ENCODE assay signal across 10 mouse cellular contexts in genomic region chr17:13737336-13737735, GRCm38 (mm10). TPM values are rescaled to one million over a fixed set of nuclear protein-coding genes. Genes with fewer than 3 reads are reported as not detected.
A peak's percentile ranks its signal among the peaks of the same experiment; 100 is the strongest.
DNase-seq lines count a peak whose midpoint lies in the region; ATAC-seq and TF ChIP-seq lines count a peak whose summit lies in the region.
"Had no signal": no experiment of that assay in that cellular context is flagged by ENCODE, and none has a peak within 500 bp of the region (broad histone marks: within the 10 kb centered on the region; RNA-seq: fewer than 3 reads in every experiment).

No protein-coding gene starts in this region.

- H3K9me3 ChIP-seq in forebrain, postnatal 0 days (ENCODE audit: low read length): no peaks in the 10 kb centered on the region
- H3K9me3 ChIP-seq in forebrain, embryonic 16.5 days (ENCODE audit: control insufficient read depth, low read length): no peaks in the 10 kb centered on the region
- no peaks in the 10 kb centered on the region for H3K9me3 ChIP-seq in heart, embryonic 16.5 days (replicated peaks; ENCODE audit: control insufficient read depth, low read length)
- H3K9me3 ChIP-seq: embryonic facial prominence, embryonic 12.5 days; liver, embryonic 13.5 days had no signal

- H3K27me3 ChIP-seq in forebrain, postnatal 0 days (ENCODE audit: insufficient read depth, low read length): no peaks in the 10 kb centered on the region
- no peaks in the 10 kb centered on the region for H3K27me3 ChIP-seq in forebrain, embryonic 16.5 days (replicated peaks; ENCODE audit: control insufficient read depth, insufficient read depth, low read length)
- no peaks in the 10 kb centered on the region for H3K27me3 ChIP-seq in heart, embryonic 16.5 days (ENCODE audit: control insufficient read depth, insufficient read depth, low read length)
- H3K27me3 ChIP-seq: embryonic facial prominence, embryonic 12.5 days; liver, embryonic 13.5 days had no signal

- TF ChIP-seq POLR2A in lung, adult 2 months (IDR thresholded peaks at IDR 0.05; ENCODE audit: borderline replicate concordance, extremely low read depth, low read depth, low read length): peak; percentile 34; the same call in 1 of the 2 replicates

- WGBS in forebrain, postnatal 0 days: 50% methylated on average over 6 of the region's 6 CpGs
- 57% methylated on average over 6 of the region's 6 CpGs for WGBS in forebrain, embryonic 16.5 days
- WGBS in lung, adult 2 months: 53% methylated on average over 6 of the region's 6 CpGs
- WGBS in heart, embryonic 16.5 days: 58% methylated on average over 6 of the region's 6 CpGs

- H3K4me3 ChIP-seq in forebrain, postnatal 0 days (ENCODE audit: low read depth, low read length): no peak overlapping the region
- H3K4me3 ChIP-seq in forebrain, embryonic 16.5 days (replicated peaks; ENCODE audit: low read length): no peak overlapping the region
- H3K4me3 ChIP-seq in lung, adult 2 months (replicated peaks; ENCODE audit: extremely low read depth, low read depth, low read length): no peak overlapping the region
- H3K4me3 ChIP-seq in heart, embryonic 16.5 days (ENCODE audit: low read length): no peak overlapping the region
- H3K4me3 ChIP-seq: embryonic facial prominence, embryonic 12.5 days; liver, embryonic 13.5 days had no signal

- H3K9ac ChIP-seq in forebrain, postnatal 0 days: no peak overlapping the region
- no peak overlapping the region for H3K9ac ChIP-seq in forebrain, embryonic 16.5 days (replicated peaks; ENCODE audit: low read depth, low read length)
- no peak overlapping the region for H3K9ac ChIP-seq in heart, embryonic 16.5 days (ENCODE audit: low read length)
- H3K9ac ChIP-seq: embryonic facial prominence, embryonic 12.5 days; liver, embryonic 13.5 days had no signal

- no peak for DNase-seq in forebrain, postnatal 0 days
- DNase-seq in lung, adult 2 months: peak; percentile 19
- no peak for DNase-seq in lung, postnatal 25 days (ENCODE audit: low spot score)
- DNase-seq in lung, postnatal 10 days: peak; percentile 64
- DNase-seq in urinary bladder, adult 18-20 months (ENCODE audit: low spot score in 2 of 2): no peak
- DNase-seq: liver, embryonic 13.5 days had no signal

- no peaks in the 10 kb centered on the region for H3K4me1 ChIP-seq in forebrain, postnatal 0 days (ENCODE audit: insufficient read depth)
- H3K4me1 ChIP-seq in forebrain, embryonic 16.5 days (replicated peaks; ENCODE audit: control insufficient read depth, insufficient read depth, low read length): no peaks in the 10 kb centered on the region
- peaks cover 11% of the 10 kb centered on the region for H3K4me1 ChIP-seq in lung, adult 2 months (ENCODE audit: control insufficient read depth, insufficient read depth, low read length)
- H3K4me1 ChIP-seq in heart, embryonic 16.5 days (ENCODE audit: control insufficient read depth, insufficient read depth, low read length): peaks cover 27% of the 10 kb centered on the region

- no peak overlapping the region; the same call in 1 of the 2 replicates for H3K27ac ChIP-seq in forebrain, postnatal 0 days (ENCODE audit: low read depth, low read length)
- H3K27ac ChIP-seq in forebrain, embryonic 16.5 days (ENCODE audit: low read length): no peak overlapping the region
- H3K27ac ChIP-seq in heart, embryonic 16.5 days (ENCODE audit: low read length): peak overlapping the region; percentile 11; the same call in 1 of the 2 replicates
- H3K27ac ChIP-seq: liver, embryonic 13.5 days had no signal

- TF ChIP-seq CTCF in forebrain, postnatal 0 days (IDR thresholded peaks at IDR 0.05; ENCODE audit: low read depth): no peak
- TF ChIP-seq CTCF in lung, adult 2 months (IDR thresholded peaks at IDR 0.05; ENCODE audit: insufficient read depth, low read length): no peak

- peak; percentile 25; the same call in 1 of the 2 replicates for ATAC-seq in forebrain, postnatal 0 days
- no peak for ATAC-seq in forebrain, embryonic 16.5 days
- no peak for ATAC-seq in heart, embryonic 16.5 days (replicated peaks; ENCODE audit: extremely low read depth, insufficient read depth, low FRiP score)
- no peak for ATAC-seq in activated CD4-positive, CD25-positive, alpha-beta regulatory T cell, adult 4 months

- no peak overlapping the region for H3K4me2 ChIP-seq in forebrain, postnatal 0 days (ENCODE audit: low read depth)
- H3K4me2 ChIP-seq in forebrain, embryonic 16.5 days (ENCODE audit: low read length): no peak overlapping the region
- no peak overlapping the region for H3K4me2 ChIP-seq in heart, embryonic 16.5 days (ENCODE audit: low read depth, low read length)
- H3K4me2 ChIP-seq: embryonic facial prominence, embryonic 12.5 days; liver, embryonic 13.5 days had no signal

- H3K36me3 ChIP-seq in forebrain, postnatal 0 days (ENCODE audit: insufficient read depth): no peaks in the 10 kb centered on the region
- H3K36me3 ChIP-seq in forebrain, embryonic 16.5 days (ENCODE audit: control insufficient read depth, insufficient read depth): no peaks in the 10 kb centered on the region
- H3K36me3 ChIP-seq in heart, embryonic 16.5 days (ENCODE audit: control insufficient read depth, insufficient read depth): no peaks in the 10 kb centered on the region
- H3K36me3 ChIP-seq: embryonic facial prominence, embryonic 12.5 days; liver, embryonic 13.5 days had no signal

RNA-seq across cellular contexts. Expression of gene Afdn, which starts 23.0 kb away (rescaled TPM):
- total RNA-seq in forebrain, postnatal 0 days (2014; rRNA removed): 141 and 146 TPM in 2 replicates
- 92.5 and 129 TPM in 2 replicates for polyA plus RNA-seq in forebrain, postnatal 0 days (2015; fragmentation: Nextera tagmentation; extraction: Ambion mirVana)
- 142 and 146 TPM in 2 replicates for polyA plus RNA-seq in forebrain, embryonic 16.5 days (2015; fragmentation: Nextera tagmentation; extraction: Ambion mirVana)
- 52.2 and 78.2 TPM in 2 replicates for polyA plus RNA-seq in lung, adult 2 months (2012; rRNA removed)
- polyA plus RNA-seq in heart, embryonic 16.5 days (2015; fragmentation: Nextera tagmentation; extraction: Ambion mirVana): 40.4 and 49.9 TPM in 2 replicates
- 1 to 10 TPM; 2.6 to 3.2 TPM for polyA plus RNA-seq in activated CD4-positive, CD25-positive, alpha-beta regulatory T cell, adult 4 months (2017; shearing (Covaris generic))

RNA-seq across cellular contexts. Expression of gene Tcte2, which starts 24.3 kb away (rescaled TPM):
- 22.7 and 22.9 TPM in 2 replicates for total RNA-seq in forebrain, postnatal 0 days (2014; rRNA removed)
- 9.3 and 10.7 TPM in 2 replicates for polyA plus RNA-seq in forebrain, postnatal 0 days (2015; fragmentation: Nextera tagmentation; extraction: Ambion mirVana)
- 22.9 TPM in 2 replicates for polyA plus RNA-seq in forebrain, embryonic 16.5 days (2015; fragmentation: Nextera tagmentation; extraction: Ambion mirVana)
- polyA plus RNA-seq in lung, adult 2 months (2012; rRNA removed): 6.2 and 8.1 TPM in 2 replicates
- polyA plus RNA-seq in heart, embryonic 16.5 days (2015; fragmentation: Nextera tagmentation; extraction: Ambion mirVana): 2.9 and 3.3 TPM in 2 replicates
- not detected for polyA plus RNA-seq in activated CD4-positive, CD25-positive, alpha-beta regulatory T cell, adult 4 months (2017; shearing (Covaris generic))

Comparison
In these comparisons a context has a peak if more than half of its experiments do, and no peak if none do; other contexts are left out.
1. DNase-seq: peak in lung, adult 2 months (single experiment) and lung, postnatal 10 days (single experiment); none in forebrain, postnatal 0 days (single experiment), lung, postnatal 25 days (single experiment) and urinary bladder, adult 18-20 months (0 of 2).